Mouse (Mus musculus): ENCODE data around the gene Lypd5.

The Lypd5 gene

GRCm38 (mm10) chr7:24348896-24349295, at the start of gene Lypd5:
Lypd5 (plus strand) TSS chr7:24349196.
- DNase-seq (ENCODE audit: low read depth, low spot score): no peak

- DNase-seq (ENCODE audit: low read depth, low spot score): no peak
These were observed 49.0 kb upstream of the Lypd5 start for GRCm38 (mm10) chr7:24299823-24300481.

GRCm38 (mm10) chr7:24300771-24301282, 48.2 kb upstream of the Lypd5 start, which contains the start of gene Zfp61:
Zfp61 (minus strand) TSS chr7:24301232.
- DNase-seq (ENCODE audit: low read depth, low spot score): no peak

GRCm38 (mm10) chr7:24315726-24316566, 33.0 kb upstream of the Lypd5 start:
- DNase-seq (ENCODE audit: low read depth, low spot score): no peak

- peak; percentile 88 for DNase-seq (ENCODE audit: low read depth, low spot score)
These were observed 32.4 kb upstream of the Lypd5 start, which contains the start of gene Zfp94 for GRCm38 (mm10) chr7:24316567-24317092. Zfp94 (minus strand) TSS chr7:24316666.

GRCm38 (mm10) chr7:24318942-24319341, 30.1 kb upstream of the Lypd5 start:
- DNase-seq (ENCODE audit: low read depth, low spot score): no peak

- no peak for DNase-seq (ENCODE audit: low read depth, low spot score)
These were observed 26.4 kb upstream of the Lypd5 start for GRCm38 (mm10) chr7:24322593-24322992.

- no peak for DNase-seq (ENCODE audit: low read depth, low spot score)
These were observed 23.8 kb upstream of the Lypd5 start for GRCm38 (mm10) chr7:24325197-24325596.

- no peak for DNase-seq (ENCODE audit: low read depth, low spot score)
These were observed 23.3 kb upstream of the Lypd5 start for GRCm38 (mm10) chr7:24325675-24326128.

- no peak for DNase-seq (ENCODE audit: low read depth, low spot score)
These were observed 22.5 kb upstream of the Lypd5 start for GRCm38 (mm10) chr7:24326273-24327135.

GRCm38 (mm10) chr7:24327281-24327975, 21.6 kb upstream of the Lypd5 start:
- no peak for DNase-seq (ENCODE audit: low read depth, low spot score)

- DNase-seq (ENCODE audit: low read depth, low spot score): no peak
These were observed 15.6 kb upstream of the Lypd5 start, which contains the start of gene Tescl for GRCm38 (mm10) chr7:24333304-24333986. Tescl (minus strand) TSS chr7:24333936.

- DNase-seq (ENCODE audit: low read depth, low spot score): peak; percentile 82
These were observed 13.2 kb upstream of the Lypd5 start for GRCm38 (mm10) chr7:24335699-24336309.

GRCm38 (mm10) chr7:24338241-24338640, 10.8 kb upstream of the Lypd5 start:
- DNase-seq (ENCODE audit: low read depth, low spot score): no peak

- DNase-seq (ENCODE audit: low read depth, low spot score): no peak
These were observed 5.2 kb upstream of the Lypd5 start for GRCm38 (mm10) chr7:24343701-24344272.

GRCm38 (mm10) chr7:24346444-24346843, 2.6 kb upstream of the Lypd5 start:
- DNase-seq (ENCODE audit: low read depth, low spot score): no peak

GRCm38 (mm10) chr7:24355646-24356045, 6.7 kb downstream of the Lypd5 start:
- no peak for DNase-seq (ENCODE audit: low read depth, low spot score)

- no peak for DNase-seq (ENCODE audit: low read depth, low spot score)
These were observed 7.1 kb downstream of the Lypd5 start for GRCm38 (mm10) chr7:24356081-24356480.

GRCm38 (mm10) chr7:24357899-24358298, 8.9 kb downstream of the Lypd5 start:
- no peak for DNase-seq (ENCODE audit: low read depth, low spot score)
